Mouse (Mus musculus) limb, embryonic 12.5 days (tissue): ENCODE data around the gene Dnah11. TPM values are rescaled to one million over a fixed set of nuclear protein-coding genes. Genes with fewer than 3 reads are reported as not detected.

Experiments
- ATAC-seq: fragments of 200-750 bp; cut with Nextera tagmentation; 2 replicates; pipeline ENCODE4 v1.8.0; 2017; ENCODE audit warnings: low read depth, moderate TSS enrichment; ENCODE audit not compliant: insufficient number of reproducible peaks, insufficient read depth, low FRiP score, low TSS enrichment
- H3K27ac ChIP-seq: fragments of 300-500 bp; sonication (generic); 2 replicates; pipeline ENCODE4 v1.5.1; 2016; ENCODE audit warnings: mild to moderate bottlenecking, moderate library complexity
- H3K27me3 ChIP-seq: fragments of 300-500 bp; sonication (generic); 2 replicates; pipeline ENCODE4 v1.6.1; 2016; ENCODE audit warnings: mild to moderate bottlenecking, moderate library complexity
- H3K36me3 ChIP-seq: fragments of 300-500 bp; sonication (generic); 2 replicates; pipeline ENCODE4 v1.6.1; 2016; ENCODE audit warnings: mild to moderate bottlenecking, moderate library complexity
- H3K4me1 ChIP-seq: fragments of 300-500 bp; sonication (generic); replicated peaks from 2 replicates; pipeline ENCODE4 v1.6.1; 2016
- H3K4me2 ChIP-seq: fragments of 300-500 bp; sonication (generic); 2 replicates; pipeline ENCODE4 v1.6.1; 2016; ENCODE audit warnings: mild to moderate bottlenecking, moderate library complexity
- H3K4me3 ChIP-seq: fragments of 300-500 bp; sonication (generic); replicated peaks from 2 replicates; pipeline ENCODE4 v1.5.1; 2016; ENCODE audit warnings: mild to moderate bottlenecking
- H3K9ac ChIP-seq: fragments of 300-500 bp; sonication (generic); replicated peaks from 2 replicates; pipeline ENCODE4 v1.6.1; 2016; ENCODE audit warnings: mild to moderate bottlenecking, moderate library complexity
- H3K9me3 ChIP-seq: fragments of 300-500 bp; sonication (generic); 2 replicates; pipeline ENCODE4 v1.6.1; 2016; ENCODE audit warnings: mild to moderate bottlenecking, moderate library complexity
- WGBS: fragments of 180-500 bp; shearing (Covaris S2); methylation state at CpG from one replicate; pipeline ENCODE4 v1.1.7; 2016; 5-methylcytosine and 5-hydroxymethylcytosine counted together
- polyA plus RNA-seq: library from polyadenylated mRNA; unstranded; fragments of >200 nt; fragmentation: Nextera tagmentation; extraction: Ambion mirVana; gene quantifications from 2 replicates; pipeline ENCODE4 v1.2.1, GENCODE M21; 2016

Dnah11 gene
- polyA plus RNA-seq, 1 experiment from 2014 or later: 0.06 TPM

- no peaks in the 10 kb centered on the region for H3K9me3 ChIP-seq
- no peaks in the 10 kb centered on the region for H3K4me1 ChIP-seq
- ATAC-seq: peak; percentile 56; the same call in 1 of the 2 replicates
- WGBS: 88% methylated on average over 1 of the region's 1 CpGs
- H3K4me2 ChIP-seq: no peak overlapping the region
- no peaks in the 10 kb centered on the region for H3K36me3 ChIP-seq
- no peaks in the 10 kb centered on the region for H3K27me3 ChIP-seq
- H3K9ac ChIP-seq: no peak overlapping the region
- H3K4me3 ChIP-seq: no peak overlapping the region
- no peak overlapping the region for H3K27ac ChIP-seq
Observed at GRCm38 (mm10) chr12:118043130-118043647, 155.7 kb downstream of the Dnah11 start.

GRCm38 (mm10) chr12:118042196-118042595, 156.6 kb downstream of the Dnah11 start:
- no peak for ATAC-seq
- no peak overlapping the region for H3K4me3 ChIP-seq
- WGBS: 85% methylated on average over 2 of the region's 2 CpGs

DNA sequence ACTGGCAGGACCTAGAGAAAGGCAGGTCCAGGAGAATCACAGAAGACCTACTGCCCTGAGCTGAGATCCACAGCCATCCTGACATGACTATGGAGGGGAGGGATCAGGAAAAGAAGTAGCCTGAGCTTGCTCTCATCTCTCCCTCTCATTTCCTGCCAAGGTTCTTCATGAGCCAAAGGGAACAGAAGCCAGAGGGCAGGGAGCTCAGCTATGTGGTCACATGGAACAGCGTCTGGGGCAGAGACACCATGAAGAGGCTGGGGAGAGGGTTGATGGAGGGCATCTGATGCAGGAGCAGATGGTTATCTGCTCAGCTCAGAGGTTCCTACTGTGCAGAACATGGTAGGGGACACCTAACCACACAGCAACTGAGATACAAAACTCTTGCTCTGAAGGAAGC, 163.9 kb downstream of the Dnah11 start:
- Histone ChIP-seq H3K27me3 (no peaks in the 10 kb centered on the region), H3K9me3 (no peaks in the 10 kb centered on the region), H3K27ac (no peak overlapping the region), H3K9ac (no peak overlapping the region), H3K4me2 (no peak overlapping the region), H3K4me1 (no peaks in the 10 kb centered on the region), H3K4me3 (no peak overlapping the region), H3K36me3 (no peaks in the 10 kb centered on the region)
- no peak for ATAC-seq
- WGBS: 80% methylated on average over 1 of the region's 1 CpGs

More at GRCm38 (mm10) chr12:118042196-118042595, 156.6 kb downstream of the Dnah11 start:
- Histone ChIP-seq H3K9ac (no peak overlapping the region), H3K9me3 (no peaks in the 10 kb centered on the region), H3K4me2 (no peak overlapping the region), H3K27me3 (no peaks in the 10 kb centered on the region), H3K27ac (no peak overlapping the region), H3K36me3 (no peaks in the 10 kb centered on the region), H3K4me1 (no peaks in the 10 kb centered on the region)

DNA sequence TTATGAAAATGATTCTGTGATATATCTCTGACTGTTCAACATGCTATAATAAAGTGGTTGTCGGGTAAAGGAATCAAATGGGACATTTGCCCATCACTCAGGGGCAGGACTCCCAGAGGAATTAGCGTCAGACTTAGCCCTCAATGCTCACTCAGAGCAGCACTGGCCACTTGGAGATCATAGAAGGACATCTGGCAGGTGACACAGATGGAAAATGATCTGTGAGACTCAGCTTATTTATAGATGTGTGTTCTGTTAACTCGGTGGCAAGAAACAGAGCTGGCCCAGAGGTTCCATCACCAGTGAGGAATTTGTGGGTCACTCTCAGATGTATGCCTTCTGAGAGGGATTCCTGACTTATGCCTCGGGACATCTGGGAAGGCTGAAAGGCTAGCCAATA, 173.1 kb downstream of the Dnah11 start:
- no peak for ATAC-seq
- Histone ChIP-seq H3K4me2 (no peak overlapping the region), H3K9ac (no peak overlapping the region), H3K4me1 (no peaks in the 10 kb centered on the region), H3K4me3 (no peak overlapping the region), H3K27ac (no peak overlapping the region), H3K36me3 (no peaks in the 10 kb centered on the region), H3K27me3 (no peaks in the 10 kb centered on the region), H3K9me3 (no peaks in the 10 kb centered on the region)
- 75% methylated on average over 4 of the region's 4 CpGs for WGBS

DNA sequence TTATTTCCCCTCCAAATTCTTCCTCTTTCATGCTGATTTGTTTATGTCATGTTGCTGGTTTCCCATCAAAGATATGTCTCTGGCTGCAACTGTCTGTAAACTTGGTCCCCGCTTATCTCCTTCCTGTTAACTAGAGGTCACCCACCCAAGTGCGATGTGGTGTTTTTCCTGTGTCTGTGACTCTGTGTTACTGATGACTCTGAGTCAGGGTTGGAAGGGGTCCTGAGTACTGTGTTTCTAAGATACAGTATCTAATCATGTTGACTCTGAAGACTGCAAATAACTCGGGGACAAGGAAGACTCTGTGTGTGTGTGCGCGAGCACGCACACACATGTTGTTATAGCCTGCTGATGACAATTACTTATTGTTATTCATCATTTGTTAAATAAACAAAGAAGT, 179.9 kb downstream of the Dnah11 start:
- H3K4me2 ChIP-seq: no peak overlapping the region
- H3K27me3 ChIP-seq: no peaks in the 10 kb centered on the region
- H3K4me1 ChIP-seq: no peaks in the 10 kb centered on the region
- WGBS: 95% methylated on average over 6 of the region's 6 CpGs
- no peak overlapping the region for H3K9ac ChIP-seq
- no peak overlapping the region for H3K27ac ChIP-seq
- no peaks in the 10 kb centered on the region for H3K9me3 ChIP-seq
- no peak for ATAC-seq
- no peaks in the 10 kb centered on the region for H3K36me3 ChIP-seq
- no peak overlapping the region for H3K4me3 ChIP-seq

GRCm38 (mm10) chr12:118013872-118014271, 185.0 kb downstream of the Dnah11 start:
- Histone ChIP-seq H3K9ac (no peak overlapping the region), H3K36me3 (no peaks in the 10 kb centered on the region), H3K4me2 (no peak overlapping the region), H3K4me3 (no peak overlapping the region), H3K9me3 (no peaks in the 10 kb centered on the region), H3K27me3 (no peaks in the 10 kb centered on the region), H3K27ac (no peak overlapping the region), H3K4me1 (no peaks in the 10 kb centered on the region)
- no peak for ATAC-seq
- WGBS: 83% methylated on average over 3 of the region's 3 CpGs

DNA sequence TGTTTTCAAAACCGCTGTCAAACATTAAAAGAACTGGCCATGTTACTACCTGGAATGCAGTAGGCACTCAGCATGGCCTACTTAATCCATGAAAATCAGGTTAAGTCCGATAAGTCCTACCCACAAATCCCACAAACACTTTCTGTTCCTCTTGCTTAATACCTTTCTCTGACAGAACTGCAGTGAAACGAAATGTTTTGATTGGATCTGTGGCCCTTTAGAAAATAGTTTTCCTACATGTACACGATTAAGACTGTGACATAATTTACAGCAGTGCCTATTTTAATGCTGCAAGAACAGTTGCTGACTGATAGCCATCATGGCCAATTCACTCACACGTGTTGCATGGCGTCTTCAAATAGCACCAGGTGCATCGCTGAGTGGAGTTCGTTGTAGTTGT, 186.9 kb downstream of the Dnah11 start:
- no peak for ATAC-seq

GRCm38 (mm10) chr12:117994938-117995337, 203.9 kb downstream of the Dnah11 start:
- Histone ChIP-seq H3K4me1 (no peaks in the 10 kb centered on the region), H3K4me2 (no peak overlapping the region), H3K9ac (no peak overlapping the region), H3K27me3 (peaks cover 19% of the 10 kb centered on the region), H3K27ac (no peak overlapping the region), H3K36me3 (no peaks in the 10 kb centered on the region), H3K9me3 (no peaks in the 10 kb centered on the region), H3K4me3 (no peak overlapping the region)
- 79% methylated on average over 9 of the region's 9 CpGs for WGBS
- ATAC-seq: no peak

More for the DNA sequence above, 186.9 kb downstream of the Dnah11 start:
- WGBS: 89% methylated on average over 8 of the region's 8 CpGs
- Histone ChIP-seq H3K27ac (no peak overlapping the region), H3K36me3 (no peaks in the 10 kb centered on the region), H3K9me3 (no peaks in the 10 kb centered on the region), H3K4me3 (no peak overlapping the region), H3K27me3 (no peaks in the 10 kb centered on the region), H3K4me1 (no peaks in the 10 kb centered on the region), H3K9ac (no peak overlapping the region), H3K4me2 (no peak overlapping the region)

DNA sequence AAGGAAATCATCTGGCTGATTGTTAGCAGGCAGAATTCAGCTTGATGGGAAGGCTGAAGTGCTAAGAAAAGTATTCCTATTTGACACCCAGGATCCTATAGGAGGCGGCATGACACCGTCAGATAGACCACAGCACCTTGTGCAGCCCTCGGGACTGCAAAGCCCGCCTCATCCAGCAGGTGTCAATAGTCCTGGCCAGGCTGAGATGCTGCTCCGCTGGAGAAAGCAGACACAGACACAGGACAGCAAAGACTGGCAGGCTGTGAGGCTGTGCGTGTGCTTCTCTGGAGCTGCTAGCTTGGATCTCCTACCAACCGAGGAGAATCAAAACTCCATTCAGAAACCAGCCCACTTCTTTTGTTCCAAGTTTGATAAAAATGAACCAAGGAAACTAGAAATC, 205.3 kb downstream of the Dnah11 start:
- ATAC-seq: peak; percentile 90
- Histone ChIP-seq H3K36me3 (no peaks in the 10 kb centered on the region), H3K4me1 (peaks cover 10% of the 10 kb centered on the region), H3K27ac (no peak overlapping the region), H3K9ac (no peak overlapping the region), H3K9me3 (no peaks in the 10 kb centered on the region), H3K4me2 (no peak overlapping the region), H3K27me3 (peaks cover 19% of the 10 kb centered on the region), H3K4me3 (no peak overlapping the region)
- whole genome bisulfite sequencing: 2% methylated on average over 7 of the region's 7 CpGs

DNA sequence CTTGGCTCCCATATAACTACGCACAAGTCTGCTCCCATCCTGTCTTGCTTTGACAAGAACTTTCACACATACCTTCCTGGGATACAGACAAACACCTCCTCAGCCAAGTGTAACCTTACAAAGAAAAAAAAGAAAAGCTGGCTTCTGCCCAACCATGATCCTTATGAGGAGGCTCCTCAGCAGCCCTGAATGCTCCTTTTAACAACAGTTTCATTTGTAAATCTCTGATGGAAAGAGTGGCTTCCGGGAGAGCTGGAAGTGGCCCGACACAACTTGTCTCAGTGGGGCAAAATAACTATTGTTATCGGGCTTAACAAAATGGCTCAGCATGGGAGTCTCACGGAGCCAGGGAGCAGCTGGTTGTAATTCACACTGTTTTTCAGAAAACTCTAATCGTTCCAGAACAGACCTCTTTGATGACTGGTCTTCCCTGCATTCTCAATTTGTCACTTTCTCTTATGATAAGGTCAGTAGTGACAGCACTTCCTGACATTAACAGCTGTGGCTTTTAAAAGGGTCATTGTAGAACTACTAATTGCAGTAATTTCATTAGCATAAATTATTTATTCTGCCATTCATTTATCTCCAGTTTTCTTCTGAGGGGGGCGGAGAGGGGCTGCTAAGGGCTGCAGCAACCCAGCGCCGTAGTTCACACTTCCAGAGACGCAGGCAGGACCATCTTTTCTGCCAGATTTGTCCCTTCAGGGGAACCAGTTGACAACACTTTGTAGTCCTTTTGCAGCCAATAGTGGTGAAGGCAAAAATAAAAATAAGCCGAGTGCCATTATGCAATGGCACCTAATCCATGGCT, 209.6 kb downstream of the Dnah11 start:
- Histone ChIP-seq H3K9me3 (no peaks in the 10 kb centered on the region), H3K4me1 (peaks cover 16% of the 10 kb centered on the region), H3K36me3 (no peaks in the 10 kb centered on the region), H3K9ac (no peak overlapping the region), H3K4me3 (peak overlapping the region; percentile 3), H3K4me2 (peak overlapping the region; percentile 48), H3K27ac (0 out of 2 replicates have a peak overlapping the region, but pooled peaks have one; percentile 56), H3K27me3 (peaks cover 19% of the 10 kb centered on the region)
- ATAC-seq: no peak; the same call in 1 of the 2 replicates
- WGBS: 4% methylated on average over 11 of the region's 11 CpGs

GRCm38 (mm10) chr12:117980315-117980714, 218.5 kb downstream of the Dnah11 start:
- H3K4me2 ChIP-seq: no peak overlapping the region
- H3K27me3 ChIP-seq: no peaks in the 10 kb centered on the region; the same call in 1 of the 2 replicates
- no peak for ATAC-seq
- no peaks in the 10 kb centered on the region for H3K36me3 ChIP-seq
- 66% methylated on average over 3 of the region's 3 CpGs for WGBS
- H3K27ac ChIP-seq: no peak overlapping the region
- no peaks in the 10 kb centered on the region for H3K9me3 ChIP-seq
- no peak overlapping the region for H3K9ac ChIP-seq
- peaks cover 2% of the 10 kb centered on the region; the same call in 1 of the 2 replicates for H3K4me1 ChIP-seq
- H3K4me3 ChIP-seq: no peak overlapping the region
